Mouse (Mus musculus) brain, embryonic 18.5 days (tissue): ENCODE measurements around the gene Il6st.

Source experiments
- DNase-seq: peaks from one replicate; pipeline ENCODE4 v3.0.0-alpha.2; 2012; ENCODE audit warnings: low read depth, low spot score

Gene Il6st

DNA sequence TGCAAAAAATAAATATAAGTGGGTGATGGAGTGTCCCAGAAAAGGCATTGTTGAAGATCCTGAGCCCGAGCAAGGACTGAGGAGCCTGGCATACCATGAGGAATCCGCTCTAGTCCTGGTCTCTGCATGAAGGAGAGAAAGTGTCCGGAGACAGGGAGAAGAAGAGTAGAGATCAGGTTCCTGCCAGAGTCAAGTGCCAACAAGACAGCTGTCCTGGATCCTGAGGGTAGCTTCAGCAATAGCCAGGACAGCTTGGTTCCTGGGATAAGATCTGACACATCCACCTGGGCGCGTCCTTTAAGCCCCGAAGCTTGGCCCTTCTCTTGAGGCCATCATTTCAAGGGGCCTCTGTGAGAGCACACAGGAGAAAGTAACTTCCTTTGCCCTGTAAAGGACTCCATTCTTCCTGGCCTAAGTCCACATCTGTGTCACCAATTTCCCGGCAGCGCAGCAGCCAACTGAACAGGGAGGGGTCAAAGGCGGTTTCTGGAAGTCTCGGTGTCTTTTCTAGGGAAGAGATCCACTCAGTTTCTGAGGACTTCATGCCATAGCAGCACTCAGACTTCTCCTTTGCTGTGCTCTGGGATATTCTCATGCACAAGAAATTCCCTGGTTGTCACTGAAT, 59.6 kb downstream of the Il6st start:
- no peak for DNase-seq

- no peak for DNase-seq
These were observed 63.3 kb downstream of the Il6st start for GRCm38 (mm10) chr13:112527186-112527585.

- DNase-seq = no peak
These were observed 66.0 kb downstream of the Il6st start for GRCm38 (mm10) chr13:112529893-112530292.

DNA sequence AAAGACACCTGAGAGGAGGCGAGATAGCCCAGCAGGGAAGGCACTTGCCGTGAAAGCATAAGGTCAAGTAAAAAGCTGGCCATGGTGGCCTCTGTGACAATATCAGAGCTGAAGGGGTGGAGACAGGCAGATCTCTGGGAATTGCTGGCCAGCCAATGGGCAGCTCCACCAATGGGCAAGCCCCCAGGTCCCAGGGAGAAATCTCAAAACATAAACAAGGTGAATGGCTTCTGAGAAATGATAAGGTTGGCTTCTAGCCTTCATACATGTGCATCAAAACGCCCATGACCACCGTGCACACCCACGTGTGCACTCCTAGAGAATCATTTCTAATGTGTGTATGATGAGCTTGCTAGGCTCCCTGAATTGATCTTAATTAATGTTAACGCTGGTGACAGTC, 68.4 kb downstream of the Il6st start:
- no peak for DNase-seq

DNA sequence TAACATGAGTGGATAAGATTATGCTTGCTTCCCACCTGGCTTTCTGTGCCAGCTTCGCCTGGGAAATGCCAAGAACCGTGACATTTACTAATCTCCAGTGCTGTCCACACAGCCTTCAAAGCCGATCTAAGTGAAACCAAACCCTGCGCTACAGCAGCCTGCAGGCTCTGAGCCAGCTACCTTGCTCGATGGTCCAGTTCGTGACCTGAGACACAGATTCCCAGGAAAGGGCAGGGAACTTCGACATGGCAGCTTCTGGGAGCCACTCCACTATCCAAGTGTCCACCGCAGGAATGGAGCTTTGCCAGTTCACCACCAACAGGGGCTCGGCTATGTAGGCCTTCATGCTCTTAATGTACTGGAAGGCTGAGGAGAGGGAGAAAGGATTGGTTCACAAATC, 69.7 kb downstream of the Il6st start:
- DNase-seq = no peak

DNA sequence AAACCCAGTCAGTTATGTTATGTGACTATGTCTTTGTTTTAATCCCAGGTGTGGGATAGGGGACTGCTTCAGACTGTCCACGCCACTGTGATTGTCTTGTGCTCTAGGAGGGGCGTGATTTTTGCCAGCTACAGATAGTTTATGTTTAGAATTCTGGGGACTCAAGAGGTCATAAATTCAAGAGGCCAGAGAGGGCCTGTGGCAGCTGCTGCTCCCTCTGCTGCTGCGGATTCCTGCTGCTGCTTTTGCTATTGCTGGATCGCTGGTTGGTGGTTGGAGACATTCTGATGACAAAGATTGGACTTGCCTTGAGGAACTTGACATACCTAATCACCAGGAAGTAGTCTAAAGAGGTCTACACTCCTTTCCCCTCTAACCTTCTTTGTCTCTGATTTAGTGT, 72.7 kb downstream of the Il6st start:
- no peak for DNase-seq

DNA sequence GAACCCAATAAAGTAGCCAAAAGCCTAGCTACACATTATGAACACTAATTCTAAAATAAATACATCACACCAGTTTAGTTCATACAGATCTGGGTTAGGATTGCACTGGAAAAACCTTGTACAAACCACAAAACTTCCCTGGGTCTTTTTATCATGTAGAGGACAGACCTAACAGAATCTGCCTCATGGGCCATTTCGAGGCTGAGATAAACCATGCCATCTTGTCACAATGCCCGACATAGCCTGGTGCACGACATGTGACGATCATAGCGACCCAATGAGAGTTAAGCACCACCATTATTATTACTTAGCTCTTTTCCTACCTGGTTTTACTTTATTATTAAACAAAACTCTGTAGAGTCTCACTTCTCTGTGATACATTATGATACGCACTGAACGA, 73.2 kb downstream of the Il6st start:
- no peak for DNase-seq

DNA sequence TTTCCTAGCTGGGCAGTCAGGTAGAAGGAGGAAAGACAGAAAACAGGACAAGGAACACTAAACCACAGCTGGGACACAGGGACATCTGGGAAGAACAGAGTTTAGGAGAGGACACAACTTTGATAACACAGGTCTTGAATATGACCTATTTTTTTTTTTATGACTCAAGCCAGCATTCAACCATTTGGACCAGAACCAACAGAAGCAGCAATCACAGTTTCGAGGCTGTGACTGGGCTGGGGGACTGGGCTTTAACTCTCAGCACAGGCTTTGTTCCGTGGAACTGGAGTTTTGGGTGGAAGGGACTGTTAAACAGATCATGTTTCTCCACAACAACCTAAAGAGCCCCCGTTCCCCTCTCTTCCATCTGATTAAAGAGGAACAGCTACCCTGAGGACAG, 76.7 kb downstream of the Il6st start:
- DNase-seq = no peak

- no peak for DNase-seq
These were observed 77.5 kb downstream of the Il6st start for GRCm38 (mm10) chr13:112541223-112541975.

DNA sequence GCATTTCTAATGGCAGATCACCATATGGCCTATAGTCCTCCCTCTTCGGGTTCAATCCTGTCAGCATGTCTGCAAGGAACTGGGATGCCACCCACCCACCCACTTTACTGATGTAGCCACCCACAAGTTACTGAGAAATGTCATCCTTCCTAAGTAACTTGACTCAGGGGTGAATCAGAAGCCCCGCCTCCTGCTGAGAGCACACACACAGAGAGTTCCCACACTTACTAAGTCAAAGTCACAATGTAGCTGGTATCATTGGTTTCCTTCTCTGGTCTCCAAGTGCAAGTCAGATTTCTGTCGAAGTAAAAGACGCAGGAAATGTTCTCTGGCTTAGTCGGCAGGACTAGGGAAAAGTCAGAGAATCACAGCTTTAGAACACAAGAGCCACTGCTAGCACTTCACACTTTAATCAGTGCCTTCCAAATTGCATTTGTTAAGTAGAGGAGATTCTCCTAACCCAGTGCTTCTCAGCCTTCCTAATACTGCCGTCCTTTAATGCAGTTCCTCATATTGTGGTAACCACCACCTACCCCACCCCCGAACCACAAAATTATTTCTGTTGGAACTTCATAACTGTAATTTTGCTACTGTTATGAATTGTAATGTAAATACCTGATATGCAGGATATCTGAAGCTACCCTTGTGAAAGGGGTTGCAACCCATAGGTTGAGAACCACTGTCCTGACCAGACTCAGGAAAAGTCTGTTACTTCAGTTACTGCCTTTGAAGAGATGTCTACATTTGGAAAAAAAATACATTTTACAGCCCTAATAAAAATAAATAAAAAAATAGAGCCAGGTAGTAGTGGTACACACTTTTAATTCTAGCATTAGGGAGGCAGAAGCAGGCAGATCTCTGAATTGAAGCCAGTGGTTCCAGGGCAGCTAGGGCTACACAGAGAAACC, 88.0 kb downstream of the Il6st start:
- DNase-seq = no peak

GRCm38 (mm10) chr13:112553304-112553703, 89.4 kb downstream of the Il6st start:
- no peak for DNase-seq

DNA sequence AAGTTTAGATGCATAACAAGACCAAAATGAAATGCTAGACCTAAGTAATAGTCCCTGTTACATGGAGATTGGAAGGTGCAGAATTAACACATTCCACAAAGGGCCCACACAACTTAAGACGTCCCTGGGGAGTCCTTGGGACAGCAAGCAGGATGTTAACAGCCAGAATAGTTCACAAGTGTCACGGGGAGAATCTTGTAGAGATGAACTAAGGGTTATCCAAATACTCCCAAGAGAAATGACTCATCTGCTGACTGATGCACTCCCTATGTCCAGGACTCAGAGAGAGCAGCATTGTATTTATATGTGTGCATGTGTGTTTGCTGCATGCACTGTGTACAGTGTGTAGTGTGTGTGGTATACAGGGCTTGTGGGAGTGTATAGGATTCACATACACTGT, 92.6 kb downstream of the Il6st start:
- DNase-seq = no peak
